Comparison of ENCODE assay signal across 8 mouse cellular contexts in genomic region chr2:26579714-26580113, GRCm38 (mm10). TPM values are rescaled to one million over a fixed set of nuclear protein-coding genes. Genes with fewer than 3 reads are reported as not detected.
DNase-seq lines count a peak whose midpoint lies in the region; ATAC-seq and TF ChIP-seq lines count a peak whose summit lies in the region.

Egfl7 (plus strand) TSS chr2:26580014.

- H3K9ac ChIP-seq in heart, adult 2 months (ENCODE audit: low read depth, low read length): peak within 1 kb of the TSS; percentile 60
- H3K9ac ChIP-seq in hindbrain, postnatal 0 days (replicated peaks; ENCODE audit: low read length): no peak within 1 kb of the TSS

- no peaks in the 10 kb centered on the region for H3K79me2 ChIP-seq in heart, adult 2 months (replicated peaks; ENCODE audit: control insufficient read depth, insufficient read depth, low read length)

- no peak for TF ChIP-seq EP300 in heart, adult 2 months (IDR thresholded peaks at IDR 0.05; ENCODE audit: insufficient read depth, low read depth, low read length)

- intact Hi-C loops in heart, adult 2 months (cut with DNase I): no loop called here

- H3K4me3 ChIP-seq in heart, adult 2 months: peak within 1 kb of the TSS; percentile 37; the same call in 1 of the 2 replicates
- H3K4me3 ChIP-seq in hindbrain, postnatal 0 days (ENCODE audit: low read length): no peak within 1 kb of the TSS

- peak in 1 of 2 experiments; percentile 29 for DNase-seq in heart, adult 2 months
- DNase-seq in heart, adult 9 months (ENCODE audit: low spot score in 2 of 2): no peak
- no peak for DNase-seq in adrenal gland, adult 2 months
- DNase-seq in gastrocnemius, adult 8-10 months (ENCODE audit: low spot score in 2 of 2): no peak
- no peak for DNase-seq in hindbrain, postnatal 0 days (ENCODE audit: low spot score)
- DNase-seq in right cerebral cortex, adult 2 months (ENCODE audit: low spot score in 2 of 2): no peak
- DNase-seq in ovary, adult 18-20 months (ENCODE audit: low spot score): no peak

- no peaks in the 10 kb centered on the region for H3K27me3 ChIP-seq in heart, adult 2 months (ENCODE audit: control insufficient read depth, insufficient read depth, low read length)
- no peaks in the 10 kb centered on the region for H3K27me3 ChIP-seq in hindbrain, postnatal 0 days (ENCODE audit: insufficient read depth, low read length)

- peaks cover 34% of the 10 kb centered on the region for H3K4me1 ChIP-seq in heart, adult 2 months (ENCODE audit: control insufficient read depth, insufficient read depth, low read length)
- H3K4me1 ChIP-seq in hindbrain, postnatal 0 days (ENCODE audit: insufficient read depth, low read length): 0 out of 2 replicates have a peak, but pooled peaks cover 4% of the 10 kb centered on the region

- no peak for ATAC-seq in hindbrain, postnatal 0 days
- no peak for ATAC-seq in megakaryocyte-erythroid progenitor cell, adult 5-6 weeks (replicated peaks; ENCODE audit: low FRiP score, low TSS enrichment, poor library complexity, severe bottlenecking)

- H3K9me3 ChIP-seq in hindbrain, postnatal 0 days (ENCODE audit: low read length): no peaks in the 10 kb centered on the region

- TF ChIP-seq CTCF in heart, adult 2 months (IDR thresholded peaks at IDR 0.05): no peak
- no peak for TF ChIP-seq CTCF in hindbrain, postnatal 0 days (IDR thresholded peaks at IDR 0.05; ENCODE audit: low read depth)

- no peak for TF ChIP-seq POLR2A in heart, adult 2 months (IDR thresholded peaks at IDR 0.05; ENCODE audit: insufficient read depth, low read depth, low read length)

- no peaks in the 10 kb centered on the region for H3K36me3 ChIP-seq in heart, adult 2 months (ENCODE audit: control insufficient read depth, insufficient read depth, low read length)
- H3K36me3 ChIP-seq in hindbrain, postnatal 0 days (ENCODE audit: insufficient read depth, low read length): no peaks in the 10 kb centered on the region

- WGBS in heart, adult 2 months: 70% methylated on average over 1 of the region's 1 CpGs
- 81% methylated on average over 1 of the region's 1 CpGs for WGBS in hindbrain, postnatal 0 days

- no peak within 1 kb of the TSS for H3K4me2 ChIP-seq in hindbrain, postnatal 0 days (ENCODE audit: low read depth, low read length)

- H3K27ac ChIP-seq in heart, adult 2 months: peak within 1 kb of the TSS; percentile 96
- peak within 1 kb of the TSS; percentile 60; the same call in 1 of the 2 replicates for H3K27ac ChIP-seq in hindbrain, postnatal 0 days

RNA-seq across cellular contexts. Expression of gene Egfl7, which starts in this region (rescaled TPM):
- total RNA-seq in heart, adult 2 months (2021): 100 to 1,000 TPM; 102 to 111 TPM
- 499 and 610 TPM in 2 replicates for polyA plus RNA-seq in heart, adult 2 months (2012; rRNA removed)
- 100 to 1,000 TPM in 1 of 2 experiments, 10 to 100 TPM in 1; 71.2 to 146 TPM for total RNA-seq in adrenal gland, adult 2 months (2021)
- polyA plus RNA-seq in adrenal gland, adult 2 months (2012; rRNA removed): 355 and 444 TPM in 2 replicates
- 10 to 100 TPM; 28.7 to 37.4 (median 31.6) TPM for total RNA-seq in gastrocnemius, adult 8-10 months (2022)
- 70.4 and 79.5 TPM in 2 replicates for total RNA-seq in hindbrain, postnatal 0 days (2014; rRNA removed)
- 74.8 and 76.5 TPM in 2 replicates for polyA plus RNA-seq in hindbrain, postnatal 0 days (2015; fragmentation: Nextera tagmentation; extraction: Ambion mirVana)
- 88.4 and 89.4 TPM in 2 replicates for total RNA-seq in megakaryocyte-erythroid progenitor cell, adult 5-6 weeks (2014; fragmentation: Nextera tagmentation)
- total RNA-seq in megakaryocyte-erythroid progenitor cell, adult 5-6 weeks (2017): 31.8 and 63.1 TPM in 2 replicates
